Mouse (Mus musculus) bone marrow macrophage, adult 2 months (primary cell): Measurements from ENCODE around the gene Rbpjl. TPM values are rescaled to one million over a fixed set of nuclear protein-coding genes. Genes with fewer than 3 reads are reported as not detected.
A peak's percentile ranks its signal among the peaks of the same experiment; 100 is the strongest.

Source experiments
- H3K27ac ChIP-seq: 2 replicates; pipeline ENCODE4 v1.5.1; 2012; ENCODE audit warnings: low read depth, low read length; ENCODE audit not compliant: insufficient read depth
- H3K4me1 ChIP-seq: 2 replicates; pipeline ENCODE4 v1.6.1; 2012; ENCODE audit warnings: low read length; ENCODE audit not compliant: control insufficient read depth, insufficient read depth
- H3K4me3 ChIP-seq: 2 replicates; pipeline ENCODE4 v1.5.1; 2012; ENCODE audit warnings: mild to moderate bottlenecking, low read length, moderate library complexity; ENCODE audit not compliant: insufficient read depth
- CTCF ChIP-seq: IDR thresholded peaks from 2 replicates; pipeline ENCODE4 v1.5.1; 2012; ENCODE audit warnings: low read depth, mild to moderate bottlenecking, low read length, moderate library complexity
- POLR2A ChIP-seq: IDR thresholded peaks from 2 replicates; pipeline ENCODE4 v1.6.1; 2012; ENCODE audit warnings: mild to moderate bottlenecking, low read depth, low read length, borderline replicate concordance
- polyA plus RNA-seq: library from polyadenylated mRNA; stranded (reverse); fragments of >200 nt; gene quantifications from 2 replicates; pipeline ENCODE4 v1.2.4, GENCODE M21; 2012; ENCODE audit not compliant: missing spikeins, insufficient read depth, insufficient read length

Rbpjl gene
- not detected in 2 replicates for polyA plus RNA-seq

- TF ChIP-seq CTCF (peak; percentile 91), POLR2A (no peak)
- H3K4me1 ChIP-seq, result no peaks in the 10 kb centered on the region
- H3K4me3 ChIP-seq, result no peak within 1 kb of the TSS
- no peak within 1 kb of the TSS for H3K27ac ChIP-seq
These were observed at the start of gene Rbpjl for GRCm38 (mm10) chr2:164402906-164403305. Rbpjl (plus strand) TSS chr2:164403141.

GRCm38 (mm10) chr2:164353356-164353755, 49.6 kb upstream of the Rbpjl start:
- Histone ChIP-seq H3K27ac (no peak overlapping the region), H3K4me3 (no peak overlapping the region), H3K4me1 (peaks cover 11% of the 10 kb centered on the region; the same call in 1 of the 2 replicates)
- TF ChIP-seq CTCF (no peak), POLR2A (no peak)

GRCm38 (mm10) chr2:164356177-164356967, 46.6 kb upstream of the Rbpjl start:
- no peak overlapping the region for H3K4me3 ChIP-seq
- H3K27ac ChIP-seq, result no peak overlapping the region
- H3K4me1 ChIP-seq, result peaks cover 22% of the 10 kb centered on the region
- no peak for TF ChIP-seq CTCF
- no peak for TF ChIP-seq POLR2A

- peaks cover 22% of the 10 kb centered on the region for H3K4me1 ChIP-seq
- H3K4me3 ChIP-seq, result no peak overlapping the region
- no peak overlapping the region for H3K27ac ChIP-seq
- no peak for TF ChIP-seq POLR2A
- TF ChIP-seq CTCF, result no peak
These were observed 44.6 kb upstream of the Rbpjl start for GRCm38 (mm10) chr2:164358373-164358772.

- H3K4me1 ChIP-seq, result peaks cover 22% of the 10 kb centered on the region
- no peak overlapping the region for H3K27ac ChIP-seq
- TF ChIP-seq CTCF (no peak), POLR2A (no peak)
- H3K4me3 ChIP-seq, result no peak overlapping the region
These were observed 43.9 kb upstream of the Rbpjl start for GRCm38 (mm10) chr2:164359031-164359430.

- TF ChIP-seq CTCF, result no peak
- TF ChIP-seq POLR2A, result no peak
- Histone ChIP-seq H3K27ac (no peak overlapping the region), H3K4me1 (peaks cover 22% of the 10 kb centered on the region), H3K4me3 (no peak overlapping the region)
These were observed 43.3 kb upstream of the Rbpjl start for GRCm38 (mm10) chr2:164359668-164360067.

GRCm38 (mm10) chr2:164360974-164361657, 41.8 kb upstream of the Rbpjl start:
- H3K27ac ChIP-seq, result no peak overlapping the region
- peaks cover 24% of the 10 kb centered on the region for H3K4me1 ChIP-seq
- TF ChIP-seq CTCF (no peak), POLR2A (no peak)
- H3K4me3 ChIP-seq, result no peak overlapping the region

- TF ChIP-seq CTCF, result no peak
- no peak overlapping the region for H3K4me3 ChIP-seq
- H3K4me1 ChIP-seq, result peaks cover 12% of the 10 kb centered on the region
- H3K27ac ChIP-seq, result no peak overlapping the region
These were observed 36.0 kb upstream of the Rbpjl start for GRCm38 (mm10) chr2:164366947-164367346.

GRCm38 (mm10) chr2:164368620-164369105, 34.3 kb upstream of the Rbpjl start:
- TF ChIP-seq CTCF (no peak), POLR2A (no peak)
- Histone ChIP-seq H3K27ac (no peak overlapping the region), H3K4me1 (peaks cover 20% of the 10 kb centered on the region), H3K4me3 (no peak overlapping the region)

GRCm38 (mm10) chr2:164371371-164371770, 31.6 kb upstream of the Rbpjl start:
- no peak overlapping the region for H3K27ac ChIP-seq
- peaks cover 23% of the 10 kb centered on the region for H3K4me1 ChIP-seq
- TF ChIP-seq POLR2A (no peak), CTCF (no peak)
- no peak overlapping the region for H3K4me3 ChIP-seq
